Mouse (Mus musculus) mouse embryonic stem cell (cell line): ENCODE measurements around the gene Hsph1.

Experiments
- in situ Hi-C, 2 experiments: fragments of 300-500 bp; cut with MboI; formaldehyde crosslinking; loops; 1 replicate in 1 of 2; 3 replicates in 1 of 2; pipeline ENCODE4 v1.14.3; 2019 to 2020; ENCODE audit warnings: low sequenced_read_pairs in 2 of 2, low pct_unique_long_range_greater_than_20kb in 1 of 2, mixed read lengths in 1 of 2; ENCODE audit not compliant: unreplicated experiment in 1 of 2

The Hsph1 gene

GRCm38 (mm10) chr5:149636075-149636920, at the start of gene Hsph1:
Gene Hsph1, minus strand, starts transcription at chr5:149636376.
- in situ Hi-C loops: no loop called here

- in situ Hi-C loops: no loop called here
Measured at GRCm38 (mm10) chr5:149680946-149681345, 44.8 kb upstream of the Hsph1 start.

GRCm38 (mm10) chr5:149679886-149680285, 43.7 kb upstream of the Hsph1 start:
- in situ Hi-C loops: no loop called here

GRCm38 (mm10) chr5:149679362-149679761, 43.2 kb upstream of the Hsph1 start:
- in situ Hi-C loops: no loop called here

- in situ Hi-C loops: no loop called here
Measured at GRCm38 (mm10) chr5:149678990-149679348, 42.8 kb upstream of the Hsph1 start.

- in situ Hi-C loops: no loop called here
Measured at GRCm38 (mm10) chr5:149678100-149678989, 42.2 kb upstream of the Hsph1 start, which contains the start of gene B3glct. Gene B3glct, plus strand, starts transcription at chr5:149678230.

GRCm38 (mm10) chr5:149677196-149677595, 41.0 kb upstream of the Hsph1 start:
- in situ Hi-C loops: no loop called here

GRCm38 (mm10) chr5:149663417-149663816, 27.2 kb upstream of the Hsph1 start:
- in situ Hi-C loops: no loop called here

GRCm38 (mm10) chr5:149662980-149663379, 26.8 kb upstream of the Hsph1 start:
- in situ Hi-C loops: no loop called here

- in situ Hi-C loops: no loop called here
Measured at GRCm38 (mm10) chr5:149661428-149661827, 25.3 kb upstream of the Hsph1 start.

- in situ Hi-C loops: no loop called here
Measured at GRCm38 (mm10) chr5:149659414-149659780, 23.2 kb upstream of the Hsph1 start.

GRCm38 (mm10) chr5:149658741-149659413, 22.7 kb upstream of the Hsph1 start:
- in situ Hi-C loops: no loop called here

- in situ Hi-C loops: no loop called here
Measured at GRCm38 (mm10) chr5:149658022-149658421, 21.8 kb upstream of the Hsph1 start.

- in situ Hi-C loops: no loop called here
Measured at GRCm38 (mm10) chr5:149655636-149656035, 19.5 kb upstream of the Hsph1 start.

- in situ Hi-C loops: no loop called here
Measured at GRCm38 (mm10) chr5:149650179-149650553, 14.0 kb upstream of the Hsph1 start.

GRCm38 (mm10) chr5:149649499-149650178, 13.5 kb upstream of the Hsph1 start:
- in situ Hi-C loops: no loop called here

- in situ Hi-C loops: no loop called here
Measured at GRCm38 (mm10) chr5:149648895-149649406, 12.8 kb upstream of the Hsph1 start.

GRCm38 (mm10) chr5:149648196-149648595, 12.0 kb upstream of the Hsph1 start:
- in situ Hi-C loops: no loop called here
